Mouse (Mus musculus) liver, embryonic 16.5 days (tissue): ENCODE data around the gene Pgam2. TPM values are rescaled to one million over a fixed set of nuclear protein-coding genes. Genes with fewer than 3 reads are reported as not detected.
"Not testable (repeated sequence)": the region's sequence is repeated elsewhere in the genome, so short reads cannot be mapped to it uniquely, and the experiment has no call there.

ENCODE experiments used
- ATAC-seq: fragments of 200-750 bp; cut with Nextera tagmentation; 2 replicates; pipeline ENCODE4 v1.8.0; 2017; ENCODE audit warnings: low read depth, mild to moderate bottlenecking, moderate number of reproducible peaks, moderate library complexity
- H3K27ac ChIP-seq: fragments of 300-500 bp; sonication (generic); 2 replicates; pipeline ENCODE4 v1.5.1; 2014; ENCODE audit warnings: mild to moderate bottlenecking, low read length
- H3K27me3 ChIP-seq: fragments of 300-500 bp; sonication (generic); 2 replicates; pipeline ENCODE4 v1.6.1; 2014; ENCODE audit warnings: low read depth, low read length, mixed read lengths; ENCODE audit not compliant: control insufficient read depth, insufficient read depth
- H3K36me3 ChIP-seq: fragments of 300-500 bp; sonication (generic); 2 replicates; pipeline ENCODE4 v1.6.1; 2014; ENCODE audit warnings: mild to moderate bottlenecking; ENCODE audit not compliant: control insufficient read depth, insufficient read depth
- H3K4me1 ChIP-seq: fragments of 300-500 bp; sonication (generic); 2 replicates; pipeline ENCODE4 v1.6.1; 2014; ENCODE audit warnings: low read depth, low read length, mixed read lengths; ENCODE audit not compliant: control insufficient read depth
- H3K4me2 ChIP-seq: fragments of 300-500 bp; sonication (generic); 2 replicates; pipeline ENCODE4 v1.6.1; 2014; ENCODE audit warnings: low read depth, low read length, mixed read lengths
- H3K4me3 ChIP-seq: fragments of 300-500 bp; sonication (generic); 2 replicates; pipeline ENCODE4 v1.5.1; 2014; ENCODE audit warnings: low read depth, mild to moderate bottlenecking, low read length
- H3K9ac ChIP-seq: fragments of 300-500 bp; sonication (generic); 2 replicates; pipeline ENCODE4 v1.6.1; 2014; ENCODE audit warnings: low read depth, low read length
- H3K9me3 ChIP-seq: fragments of 300-500 bp; sonication (generic); replicated peaks from 2 replicates; pipeline ENCODE4 v1.6.1; 2016; ENCODE audit warnings: low read length; ENCODE audit not compliant: control insufficient read depth
- WGBS: fragments of 180-500 bp; shearing (Covaris S2); extraction: QIAGEN DNeasy Blood & Tissue Kit; methylation state at CpG from one replicate; pipeline ENCODE4 v1.1.7; 2014; ENCODE audit not compliant: insufficient replicate concordance; 5-methylcytosine and 5-hydroxymethylcytosine counted together
- polyA plus RNA-seq: library from polyadenylated mRNA; unstranded; fragments of >200 nt; fragmentation: Nextera tagmentation; extraction: Ambion mirVana; gene quantifications from 2 replicates; pipeline ENCODE4 v1.2.1, GENCODE M21; 2015

The Pgam2 gene
- polyA plus RNA-seq, 1 experiment from 2014 or later: 15.3 TPM

DNA sequence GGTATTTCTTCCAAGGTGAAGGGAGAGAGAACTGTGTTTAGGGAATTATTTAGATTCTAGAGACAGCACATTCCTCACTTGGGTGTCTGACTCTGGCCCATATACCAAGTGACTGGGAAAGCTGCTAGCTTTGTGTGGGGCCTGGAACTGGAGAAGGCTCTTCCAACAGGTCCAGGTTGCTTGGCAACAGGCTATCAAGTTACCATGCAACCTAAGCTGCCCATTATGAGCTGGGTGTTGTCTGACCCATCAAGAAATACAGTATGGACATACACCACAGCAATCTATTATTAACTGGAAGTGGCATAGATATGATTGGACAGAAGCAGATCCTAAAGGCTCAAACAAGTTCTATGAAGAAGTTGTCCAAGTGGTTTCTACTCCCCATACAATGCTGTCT is 21.9 kb upstream of the Pgam2 start:
- ATAC-seq: no peak

DNA sequence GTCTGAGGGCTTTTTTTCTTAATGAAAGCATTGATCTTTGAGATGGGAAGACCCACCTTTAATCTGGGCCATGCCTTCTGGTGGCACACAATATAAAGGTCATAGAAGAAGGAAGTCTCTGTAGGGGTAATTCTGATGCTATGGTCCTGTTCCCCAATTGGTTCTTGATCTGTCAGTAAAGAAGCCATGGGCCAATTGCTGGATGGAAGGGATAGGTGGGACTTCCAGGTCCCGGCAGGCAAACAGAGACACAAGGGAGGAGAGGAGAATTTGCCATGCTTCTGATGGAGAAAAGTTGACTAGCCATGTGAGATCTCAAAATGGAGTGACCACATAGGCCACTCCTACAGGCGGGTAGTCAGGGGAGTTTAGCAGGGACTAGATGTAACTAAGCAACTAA is 15.7 kb upstream of the Pgam2 start:
- Histone ChIP-seq H3K27ac (no peak overlapping the region), H3K9ac (no peak overlapping the region), H3K9me3 (no peaks in the 10 kb centered on the region), H3K4me2 (no peak overlapping the region), H3K4me1 (no peaks in the 10 kb centered on the region), H3K36me3 (no peaks in the 10 kb centered on the region), H3K27me3 (no peaks in the 10 kb centered on the region), H3K4me3 (no peak overlapping the region)
- ATAC-seq: no peak
- 40% methylated on average over 2 of the region's 2 CpGs for WGBS

More for the DNA sequence above, 21.9 kb upstream of the Pgam2 start:
- H3K9ac ChIP-seq: no peak overlapping the region
- no peaks in the 10 kb centered on the region for H3K36me3 ChIP-seq
- peaks cover 2% of the 10 kb centered on the region; the same call in 1 of the 2 replicates for H3K4me1 ChIP-seq
- no peak overlapping the region for H3K4me2 ChIP-seq
- no peaks in the 10 kb centered on the region for H3K9me3 ChIP-seq
- H3K4me3 ChIP-seq: no peak overlapping the region
- no peak overlapping the region for H3K27ac ChIP-seq
- no peaks in the 10 kb centered on the region for H3K27me3 ChIP-seq

- Histone ChIP-seq H3K27me3 (no peaks in the 10 kb centered on the region), H3K9ac (no peak overlapping the region), H3K9me3 (no peaks in the 10 kb centered on the region), H3K4me2 (no peak overlapping the region), H3K27ac (no peak overlapping the region), H3K4me1 (no peaks in the 10 kb centered on the region), H3K4me3 (no peak overlapping the region), H3K36me3 (no peaks in the 10 kb centered on the region)
- 65% methylated on average over 10 of the region's 10 CpGs for WGBS
- ATAC-seq: no peak
Measured at GRCm38 (mm10) chr11:5813381-5813780, 9.8 kb upstream of the Pgam2 start.

DNA sequence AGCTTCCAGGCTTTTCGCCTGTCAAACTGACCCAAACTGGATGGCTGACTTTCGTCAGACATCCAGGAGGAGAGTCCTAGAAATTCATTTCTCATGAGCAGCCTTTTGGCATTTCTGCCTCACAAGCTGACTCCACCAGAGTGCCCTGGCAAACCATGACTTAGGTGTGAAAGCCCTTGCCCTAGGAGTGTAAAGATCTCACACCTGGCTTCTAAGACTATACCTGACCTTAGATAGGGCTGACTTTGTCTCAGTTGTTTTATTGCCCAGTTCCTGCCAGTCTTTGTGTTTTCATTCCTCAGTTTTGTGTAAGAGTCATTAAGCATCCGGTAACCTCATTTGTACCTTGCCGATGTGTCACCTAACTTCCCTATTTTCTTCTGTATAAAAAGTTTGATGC is 6.0 kb upstream of the Pgam2 start:
- not testable (repeated sequence) for H3K9ac ChIP-seq, H3K4me3 ChIP-seq, H3K4me1 ChIP-seq, H3K4me2 ChIP-seq, ATAC-seq, H3K27ac ChIP-seq, H3K27me3 ChIP-seq, H3K9me3 ChIP-seq, H3K36me3 ChIP-seq
- WGBS: 72% methylated on average over 4 of the region's 4 CpGs

DNA sequence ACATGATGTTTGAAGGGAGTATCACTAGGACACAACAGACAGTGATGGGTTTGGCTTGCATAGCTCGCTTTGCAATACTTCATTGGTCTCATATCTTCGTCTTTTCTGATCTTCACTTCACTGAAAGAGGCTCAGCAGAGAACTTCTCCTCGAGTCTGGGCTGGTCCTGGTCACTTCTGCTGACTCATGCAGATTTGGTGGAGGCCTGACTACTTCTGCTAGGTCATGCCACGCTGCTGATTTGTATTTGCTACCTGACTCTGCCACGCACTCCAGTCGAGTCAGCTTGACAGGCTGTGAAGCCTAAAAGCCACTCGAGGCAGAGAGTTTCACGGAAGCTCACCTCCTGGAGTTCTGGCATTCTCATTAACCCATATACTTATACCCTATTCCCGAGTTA is 4.4 kb upstream of the Pgam2 start:
- Histone ChIP-seq H3K9me3 (no peaks in the 10 kb centered on the region), H3K4me2 (no peak overlapping the region), H3K4me1 (no peaks in the 10 kb centered on the region), H3K36me3 (no peaks in the 10 kb centered on the region), H3K27me3 (no peaks in the 10 kb centered on the region), H3K4me3 (no peak overlapping the region), H3K9ac (no peak overlapping the region), H3K27ac (no peak overlapping the region)
- 66% methylated on average over 9 of the region's 9 CpGs for WGBS
- ATAC-seq: no peak

DNA sequence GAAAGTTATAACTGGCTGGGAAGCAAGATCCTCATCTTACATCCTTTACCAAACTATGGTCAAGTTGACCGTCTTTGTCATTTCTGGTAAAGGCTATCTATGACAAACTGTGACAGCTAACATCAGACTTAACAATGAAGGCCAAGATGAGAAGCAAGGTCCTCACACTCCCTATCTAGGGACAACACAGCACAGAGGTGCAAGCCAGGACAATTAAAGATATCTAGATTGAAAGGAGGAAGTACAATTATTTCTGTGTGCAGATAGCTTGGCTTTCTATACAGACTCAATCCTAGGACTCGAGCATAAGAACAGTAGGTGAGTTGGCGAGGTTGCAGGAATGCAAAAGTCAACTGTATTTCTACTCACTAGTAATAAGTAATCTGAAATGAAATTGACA is 2.2 kb upstream of the Pgam2 start:
- Histone ChIP-seq H3K27ac (no peak overlapping the region), H3K9ac (no peak overlapping the region), H3K4me1 (peaks cover 3% of the 10 kb centered on the region; the same call in 1 of the 2 replicates), H3K36me3 (no peaks in the 10 kb centered on the region), H3K4me2 (no peak overlapping the region), H3K4me3 (no peak overlapping the region), H3K9me3 (no peaks in the 10 kb centered on the region), H3K27me3 (no peaks in the 10 kb centered on the region)
- no peak for ATAC-seq
- 36% methylated on average over 3 of the region's 3 CpGs for WGBS

- H3K27me3 ChIP-seq: no peaks in the 10 kb centered on the region
- no peak overlapping the region for H3K27ac ChIP-seq
- peaks cover 3% of the 10 kb centered on the region; the same call in 1 of the 2 replicates for H3K4me1 ChIP-seq
- no peak overlapping the region for H3K4me3 ChIP-seq
- H3K9me3 ChIP-seq: no peaks in the 10 kb centered on the region
- H3K9ac ChIP-seq: no peak overlapping the region
- H3K36me3 ChIP-seq: peaks cover 6% of the 10 kb centered on the region; the same call in 1 of the 2 replicates
- no peak overlapping the region for H3K4me2 ChIP-seq
- ATAC-seq: no peak
- 57% methylated on average over 5 of the region's 5 CpGs for WGBS
Measured at GRCm38 (mm10) chr11:5804174-5804573, 641 bp upstream of the Pgam2 start.

GRCm38 (mm10) chr11:5802457-5803217 is 896 bp downstream of the Pgam2 start:
- Histone ChIP-seq H3K9ac (no peak overlapping the region), H3K27me3 (no peaks in the 10 kb centered on the region), H3K4me2 (no peak overlapping the region), H3K36me3 (peaks cover 12% of the 10 kb centered on the region; the same call in 1 of the 2 replicates), H3K4me3 (no peak overlapping the region), H3K9me3 (no peaks in the 10 kb centered on the region), H3K27ac (no peak overlapping the region), H3K4me1 (peaks cover 3% of the 10 kb centered on the region; the same call in 1 of the 2 replicates)
- peak; percentile 24; the same call in 1 of the 2 replicates for ATAC-seq
- WGBS: 55% methylated on average over 8 of the region's 8 CpGs

DNA sequence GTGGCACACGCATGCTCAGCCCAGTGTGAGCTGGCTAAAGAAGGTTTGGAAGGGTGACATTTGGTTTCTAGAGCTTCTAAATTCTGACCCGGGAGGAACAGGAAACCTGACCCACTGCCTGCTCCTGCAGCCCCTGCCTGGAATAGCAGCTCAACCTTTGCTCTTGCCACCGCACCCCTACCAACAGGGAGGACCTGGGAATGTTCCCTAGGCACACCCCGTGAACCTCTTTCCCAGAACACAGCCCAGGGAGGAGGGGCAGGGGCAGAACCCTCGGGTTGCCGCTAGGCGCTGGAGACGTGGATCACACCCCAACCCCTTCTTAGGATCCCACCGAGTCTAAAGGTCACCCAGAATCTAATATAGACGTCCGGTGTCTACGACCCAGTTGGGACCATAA is 1.5 kb downstream of the Pgam2 start:
- Histone ChIP-seq H3K9ac (no peak overlapping the region), H3K4me1 (peaks cover 3% of the 10 kb centered on the region; the same call in 1 of the 2 replicates), H3K36me3 (peaks cover 12% of the 10 kb centered on the region), H3K27me3 (no peaks in the 10 kb centered on the region), H3K4me3 (no peak overlapping the region), H3K9me3 (no peaks in the 10 kb centered on the region), H3K27ac (no peak overlapping the region), H3K4me2 (no peak overlapping the region)
- peak; percentile 40; the same call in 1 of the 2 replicates for ATAC-seq
- 60% methylated on average over 12 of the region's 12 CpGs for WGBS
